Mouse (Mus musculus) megakaryocyte, embryonic 14.5 days (primary cell): ENCODE results near the gene Sema5a.

ENCODE experiments used
- FLI1 ChIP-seq: IDR thresholded peaks from 2 replicates; pipeline ENCODE4 v1.6.1; 2012; ENCODE audit warnings: low read length, inconsistent platforms, mixed read lengths
- GATA1 ChIP-seq: IDR thresholded peaks from 3 replicates; pipeline ENCODE4 v1.6.1; 2012; ENCODE audit warnings: mixed read lengths, low read length, inconsistent platforms, borderline replicate concordance

DNA sequence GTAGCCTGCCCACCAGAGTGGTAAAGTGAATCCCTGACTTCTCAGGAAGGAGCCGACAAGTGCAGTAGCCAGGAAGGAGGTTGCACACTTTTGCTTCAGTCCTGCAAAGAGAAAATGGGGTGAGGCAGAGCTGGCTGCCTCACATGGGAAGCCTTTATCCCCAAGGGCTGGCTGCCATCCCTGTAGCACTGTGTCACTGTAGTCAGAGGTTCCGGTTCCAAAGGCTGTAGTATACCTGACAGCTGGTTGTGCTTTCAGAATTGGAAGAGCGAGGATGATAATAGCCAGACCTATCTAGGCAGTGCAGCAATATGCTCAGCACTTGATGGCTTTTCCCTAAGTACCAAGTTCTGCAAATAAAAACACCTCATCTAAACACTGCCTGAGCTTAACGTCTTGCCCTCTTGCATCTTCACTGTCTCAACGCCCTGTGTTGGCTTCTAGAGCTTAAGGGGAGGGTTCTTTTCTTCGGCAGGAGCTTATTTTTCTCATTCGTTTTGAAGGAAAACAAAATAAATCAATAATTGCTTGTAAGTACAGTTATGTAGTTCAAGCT is 20.3 kb downstream of the Sema5a start:
- TF ChIP-seq GATA1 (no peak), FLI1 (no peak)
